Mouse (Mus musculus) cortical plate, adult 2 months (tissue): ENCODE measurements around the gene Myb.

Experiments used
- CTCF ChIP-seq: fragments of 200-500 bp; IDR thresholded peaks from 2 replicates; pipeline ENCODE4 v1.5.1; 2011; ENCODE audit warnings: mild to moderate bottlenecking, control low read depth, low read length; ENCODE audit not compliant: insufficient read depth; ENCODE audit errors: extremely low read depth
- POLR2A ChIP-seq: fragments of 200-500 bp; IDR thresholded peaks from 2 replicates; pipeline ENCODE4 v1.6.1; 2011; ENCODE audit warnings: mild to moderate bottlenecking, low read length, control low read depth; ENCODE audit not compliant: insufficient read depth; ENCODE audit errors: extremely low read depth

DNA sequence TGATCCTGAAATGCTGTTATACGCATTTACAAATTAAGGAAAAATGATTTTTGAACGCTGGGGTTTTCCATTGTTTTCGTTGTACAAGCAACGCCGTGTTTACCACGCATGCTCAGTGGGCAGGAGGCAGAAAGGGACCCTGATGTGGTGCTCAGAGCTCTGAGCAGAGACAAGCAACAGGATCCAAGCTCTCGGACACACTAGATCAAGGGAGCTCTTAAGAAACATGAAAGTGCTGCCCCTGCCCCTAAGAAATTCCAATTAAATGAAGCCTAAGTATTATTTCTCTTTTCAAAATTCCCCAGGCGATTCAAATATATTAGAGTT, 28.5 kb upstream of the Myb start:
- TF ChIP-seq CTCF = no peak
- no peak for TF ChIP-seq POLR2A
